Mouse (Mus musculus): ENCODE results near the gene Trpv1.

Gene Trpv1

GRCm38 (mm10) chr11:73233992-73234391 lies at the start of gene Trpv1:
Gene Trpv1, plus strand, starts transcription at chr11:73234292.
- no peak for DNase-seq

- DNase-seq = no peak
These were observed 48.0 kb upstream of the Trpv1 start for GRCm38 (mm10) chr11:73185872-73186615.

DNA sequence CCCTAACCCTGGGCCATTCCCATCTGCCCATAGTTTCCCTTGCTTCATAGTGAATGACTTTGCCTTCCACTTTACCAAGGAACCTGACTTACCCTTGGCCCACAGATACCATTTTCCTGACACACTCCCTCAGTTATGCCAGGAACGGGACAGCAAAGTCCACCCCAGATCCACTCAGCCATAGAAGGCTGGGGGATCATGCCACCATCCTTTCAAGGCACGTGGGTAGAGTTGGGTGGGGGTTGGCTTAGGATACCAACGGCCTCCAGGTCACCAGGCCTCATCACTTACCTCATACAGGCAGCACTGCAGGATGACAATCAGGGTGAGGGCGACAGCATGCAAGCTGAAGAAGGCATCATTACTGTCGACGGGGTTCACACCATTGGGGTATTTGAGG lies 46.9 kb upstream of the Trpv1 start:
- DNase-seq = peak; percentile 31 to 64

- no peak for DNase-seq
These were observed 41.0 kb upstream of the Trpv1 start for GRCm38 (mm10) chr11:73193047-73193446.

- DNase-seq = no peak
These were observed 39.6 kb upstream of the Trpv1 start for GRCm38 (mm10) chr11:73194444-73194843.

DNA sequence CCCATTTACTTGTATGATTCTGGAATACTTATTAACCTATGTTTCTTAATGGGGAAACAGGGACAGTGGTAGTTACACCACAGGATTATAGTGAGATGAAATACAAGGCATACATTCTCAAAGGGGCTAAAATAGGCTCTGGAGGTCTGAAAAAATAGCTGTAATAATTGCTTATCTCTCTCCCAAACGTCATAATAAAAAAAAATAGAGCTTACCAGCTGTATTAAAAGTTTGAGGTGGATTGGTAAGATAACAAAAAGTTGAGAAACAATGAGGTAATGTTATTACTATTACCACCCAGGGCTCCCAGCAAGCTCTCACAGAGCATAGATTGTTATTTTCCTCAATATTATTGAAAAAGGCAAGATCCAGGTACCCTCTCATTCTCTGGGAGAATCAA lies 35.9 kb upstream of the Trpv1 start:
- DNase-seq = no peak

- peak; percentile 90 to 92 for DNase-seq
These were observed 35.4 kb upstream of the Trpv1 start, which contains the start of gene Ctns for GRCm38 (mm10) chr11:73198603-73199229. Gene Ctns, minus strand, starts transcription at chr11:73199042.

GRCm38 (mm10) chr11:73199230-73199712 lies 34.8 kb upstream of the Trpv1 start, which contains the start of gene Shpk:
Gene Shpk, plus strand, starts transcription at chr11:73199460.
- peak; percentile 95 to 97 for DNase-seq

GRCm38 (mm10) chr11:73199879-73200278 lies 34.2 kb upstream of the Trpv1 start:
- DNase-seq = peak; percentile 43 to 48

DNA sequence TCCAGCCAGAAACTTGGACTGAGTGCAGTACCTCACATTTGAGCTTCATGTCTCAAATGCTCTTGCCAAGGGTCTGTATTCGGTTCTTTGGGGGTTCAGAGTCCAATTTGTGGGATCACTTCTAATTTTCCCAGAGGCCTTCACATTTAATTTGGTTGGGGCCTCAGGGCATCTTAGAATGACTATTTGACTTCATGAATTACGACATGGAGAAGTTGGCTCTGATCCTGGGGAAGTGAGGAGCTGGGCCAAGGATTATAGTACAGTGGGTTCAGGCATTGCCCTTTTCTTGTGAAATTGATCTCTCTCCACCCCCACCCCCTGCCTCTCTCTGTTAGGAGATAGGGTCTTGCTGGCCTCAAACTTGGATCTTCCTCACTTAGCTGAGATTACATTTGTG lies 33.1 kb upstream of the Trpv1 start:
- DNase-seq = peak; percentile 28 to 43

- DNase-seq = no peak
These were observed 32.5 kb upstream of the Trpv1 start for GRCm38 (mm10) chr11:73201597-73201996.

DNA sequence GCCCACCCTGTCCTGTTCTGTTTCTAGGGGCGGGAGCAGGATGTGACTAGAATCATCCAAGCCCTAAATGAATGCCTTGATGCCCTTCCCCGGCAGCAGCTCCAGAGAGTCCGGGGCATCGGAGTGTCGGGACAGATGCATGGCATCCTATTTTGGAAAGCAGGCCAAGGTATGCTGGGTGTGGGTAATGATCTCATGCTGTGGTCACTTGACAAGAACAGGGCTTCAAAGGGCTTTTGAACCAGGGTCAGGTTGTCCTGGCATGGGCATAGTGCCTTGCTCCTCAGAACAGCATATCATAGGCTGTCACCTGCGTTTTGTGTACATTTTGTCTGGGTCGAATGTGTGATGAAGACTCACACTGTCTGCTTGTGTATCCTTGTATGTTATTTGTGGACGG lies 30.2 kb upstream of the Trpv1 start:
- DNase-seq = no peak

GRCm38 (mm10) chr11:73205194-73205593 lies 28.9 kb upstream of the Trpv1 start:
- no peak for DNase-seq

GRCm38 (mm10) chr11:73207621-73208020 lies 26.5 kb upstream of the Trpv1 start:
- no peak for DNase-seq

- DNase-seq = no peak
These were observed 20.1 kb upstream of the Trpv1 start for GRCm38 (mm10) chr11:73213956-73214355.

DNA sequence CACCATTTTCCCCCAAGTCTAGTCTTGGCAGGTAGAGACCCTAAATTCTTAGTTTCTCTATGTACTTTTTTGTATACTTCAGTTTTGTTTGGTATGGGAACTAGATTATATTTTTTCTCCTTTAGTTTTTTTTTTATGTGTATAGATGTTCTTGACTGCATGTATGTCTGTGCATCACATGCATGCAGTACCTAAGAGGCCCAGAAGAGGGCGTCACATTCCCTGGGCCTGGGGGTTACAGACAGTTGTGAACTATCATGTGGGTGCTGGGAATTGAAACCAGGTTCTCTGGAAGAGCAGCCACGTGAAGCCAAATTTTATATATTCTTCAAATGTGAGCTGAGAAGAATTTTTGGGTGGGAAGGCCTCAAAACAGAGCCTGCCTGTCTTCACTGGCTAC lies 14.4 kb upstream of the Trpv1 start:
- DNase-seq = no peak

DNA sequence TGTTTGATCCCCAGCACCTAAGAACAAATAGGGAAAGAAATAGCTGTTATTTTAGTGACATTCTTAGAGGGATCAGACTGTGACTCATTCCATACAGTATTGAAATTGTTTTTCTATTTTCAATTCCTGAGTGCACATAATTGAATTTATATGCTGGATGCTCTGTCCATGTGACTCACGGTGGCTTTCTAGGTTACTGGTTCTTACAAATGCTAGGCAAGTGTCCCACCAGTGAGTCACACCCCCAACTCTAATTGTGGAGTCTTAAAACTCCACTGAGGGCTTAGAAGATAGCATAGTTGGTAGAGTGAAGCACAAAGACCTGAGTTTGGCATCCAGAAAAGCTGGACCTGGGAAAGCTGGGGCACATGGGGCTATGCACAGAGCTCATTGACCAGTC lies 13.4 kb upstream of the Trpv1 start:
- DNase-seq = no peak

GRCm38 (mm10) chr11:73222846-73223245 lies 11.2 kb upstream of the Trpv1 start:
- no peak for DNase-seq

GRCm38 (mm10) chr11:73223966-73224365 lies 10.1 kb upstream of the Trpv1 start:
- peak; percentile 33 to 67 for DNase-seq

- DNase-seq = no peak
These were observed 8.2 kb upstream of the Trpv1 start for GRCm38 (mm10) chr11:73225856-73226255.

GRCm38 (mm10) chr11:73228881-73229280 lies 5.2 kb upstream of the Trpv1 start:
- peak; percentile 8 to 20 for DNase-seq

GRCm38 (mm10) chr11:73230081-73230480 lies 4.0 kb upstream of the Trpv1 start:
- no peak for DNase-seq

DNA sequence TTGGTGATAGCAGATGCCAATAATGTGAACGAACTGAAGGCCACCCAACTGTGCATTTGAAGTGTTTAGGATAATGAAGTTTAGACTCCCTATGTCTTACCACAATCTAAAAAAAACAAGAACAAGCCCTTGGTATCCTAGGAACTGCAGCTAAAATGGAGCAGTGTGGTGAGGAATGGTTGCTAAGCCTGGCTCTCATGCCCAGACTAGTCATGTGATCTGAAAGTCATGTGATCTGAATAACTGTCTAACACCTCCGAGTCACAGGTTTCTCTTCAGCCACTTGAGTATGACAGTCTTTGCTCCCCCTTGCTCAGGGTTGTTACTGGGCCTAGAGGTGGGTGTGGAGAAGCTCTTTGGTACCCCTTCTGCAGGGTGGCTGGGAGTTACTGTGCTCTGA lies 1.6 kb upstream of the Trpv1 start:
- no peak for DNase-seq

- DNase-seq = peak; percentile 50 to 63
These were observed 2.1 kb downstream of the Trpv1 start for GRCm38 (mm10) chr11:73235990-73236701.

Data from kidney, adult 8-10 months (tissue).